Mouse (Mus musculus) adrenal gland, adult 2 months (tissue): ENCODE results near the gene Gm9732. TPM values are rescaled to one million over a fixed set of nuclear protein-coding genes. Genes with fewer than 3 reads are reported as not detected.

Source experiments
- polyA plus RNA-seq: library from polyadenylated mRNA; depleted of rRNA; stranded (reverse); fragments of >200 nt; gene quantifications from 2 replicates; pipeline ENCODE4 v1.2.3, GENCODE M21; 2012; rRNA removed
- total RNA-seq, 2 experiments: library from RNA; stranded (reverse); gene quantifications; 2 replicates each; pipeline ENCODE4 v1.2.3; 2021

Gene Gm9732
- total and polyA plus RNA-seq, 3 experiments = not detected

Other genes with a start within 250 kb of the Gm9732 start
- gene Gm8094, start 198.4 kb upstream of the Gm9732 start, total RNA-seq = not detected
- gene Gm8094, start 198.4 kb upstream of the Gm9732 start, polyA plus RNA-seq = not detected in 2 replicates
- not detected for gene Gm8104, start 174.4 kb upstream of the Gm9732 start, total RNA-seq
- not detected in 2 replicates for gene Gm8104, start 174.4 kb upstream of the Gm9732 start, polyA plus RNA-seq
- not detected for gene Gm7233, start 95.2 kb upstream of the Gm9732 start, total RNA-seq
- not detected in 2 replicates for gene Gm7233, start 95.2 kb upstream of the Gm9732 start, polyA plus RNA-seq
- not detected for gene Gm8122, start 39.7 kb upstream of the Gm9732 start, total RNA-seq
- not detected in 2 replicates for gene Gm8122, start 39.7 kb upstream of the Gm9732 start, polyA plus RNA-seq
- not detected for gene Gm8126, start 16.4 kb upstream of the Gm9732 start, total RNA-seq
- gene Gm8126, start 16.4 kb upstream of the Gm9732 start, polyA plus RNA-seq = not detected in 2 replicates
- gene Gm8127, start 18.8 kb downstream of the Gm9732 start, total RNA-seq = not detected
- gene Gm8127, start 18.8 kb downstream of the Gm9732 start, polyA plus RNA-seq = not detected in 2 replicates
- gene 1700001F09Rik, start 72.8 kb downstream of the Gm9732 start, total RNA-seq = not detected
- gene 1700001F09Rik, start 72.8 kb downstream of the Gm9732 start, polyA plus RNA-seq = not detected in 2 replicates
- gene Gm8138, start 141.3 kb downstream of the Gm9732 start, total RNA-seq = not detected
- not detected in 2 replicates for gene Gm8138, start 141.3 kb downstream of the Gm9732 start, polyA plus RNA-seq